Mouse (Mus musculus): Measurements from ENCODE around the gene Cdc7.
"Not testable (repeated sequence)": the region's sequence is repeated elsewhere in the genome, so short reads cannot be mapped to it uniquely, and the experiment has no call there.

The Cdc7 gene

GRCm38 (mm10) chr5:106963584-106964512 is at the start of gene Cdc7:
Gene Cdc7 (plus strand): TSS chr5:106964322.
- DNase-seq = peak; percentile 96 to 97

- DNase-seq = no peak
Observed at GRCm38 (mm10) chr5:106919315-106919714, 44.8 kb upstream of the Cdc7 start.

GRCm38 (mm10) chr5:106925488-106926368 is 38.4 kb upstream of the Cdc7 start, which contains the start of gene Hfm1:
Gene Hfm1 (minus strand): TSS chr5:106926321.
- peak; percentile 84 to 86 for DNase-seq

GRCm38 (mm10) chr5:106926369-106926686 is 37.8 kb upstream of the Cdc7 start:
- no peak for DNase-seq

GRCm38 (mm10) chr5:106927996-106928395 is 36.1 kb upstream of the Cdc7 start:
- no peak for DNase-seq

GRCm38 (mm10) chr5:106946342-106946741 is 17.8 kb upstream of the Cdc7 start:
- no peak for DNase-seq

GRCm38 (mm10) chr5:106948683-106949082 is 15.4 kb upstream of the Cdc7 start:
- DNase-seq = no peak

GRCm38 (mm10) chr5:106956467-106956866 is 7.7 kb upstream of the Cdc7 start:
- DNase-seq = no peak

- peak; percentile 72 to 73 for DNase-seq
Observed at GRCm38 (mm10) chr5:106959031-106959430, 5.1 kb upstream of the Cdc7 start.

GRCm38 (mm10) chr5:106960451-106960850 is 3.7 kb upstream of the Cdc7 start:
- DNase-seq = no peak

GRCm38 (mm10) chr5:106964513-106965014 is 442 bp downstream of the Cdc7 start:
- DNase-seq = no peak

- DNase-seq = peak in 1 of 2 experiments; percentile 9
Observed at GRCm38 (mm10) chr5:106966443-106966842, 2.3 kb downstream of the Cdc7 start.

GRCm38 (mm10) chr5:106967578-106967977 is 3.5 kb downstream of the Cdc7 start:
- no peak for DNase-seq

- no peak for DNase-seq
Observed at GRCm38 (mm10) chr5:106973883-106974282, 9.8 kb downstream of the Cdc7 start.

- DNase-seq = no peak
Observed at GRCm38 (mm10) chr5:106979156-106979555, 15.0 kb downstream of the Cdc7 start.

GRCm38 (mm10) chr5:106982298-106982952 is 18.3 kb downstream of the Cdc7 start:
- DNase-seq = no peak

- not testable (repeated sequence) for DNase-seq
Observed at GRCm38 (mm10) chr5:106984934-106985333, 20.8 kb downstream of the Cdc7 start.

GRCm38 (mm10) chr5:106985594-106985993 is 21.5 kb downstream of the Cdc7 start:
- DNase-seq = no peak

- no peak for DNase-seq
Observed at GRCm38 (mm10) chr5:106989181-106989580, 25.1 kb downstream of the Cdc7 start.

- DNase-seq = no peak
Observed at GRCm38 (mm10) chr5:106989786-106990185, 25.7 kb downstream of the Cdc7 start.

GRCm38 (mm10) chr5:106990639-106991299 is 26.6 kb downstream of the Cdc7 start:
- DNase-seq = peak; percentile 77 to 80

- no peak for DNase-seq
Observed at GRCm38 (mm10) chr5:106991300-106991929, 27.3 kb downstream of the Cdc7 start.

Data from cerebellum, postnatal 10 days (tissue).